Mouse (Mus musculus): ENCODE measurements around the gene Arid3a. TPM values are rescaled to one million over a fixed set of nuclear protein-coding genes. Genes with fewer than 3 reads are reported as not detected.

The Arid3a gene
- total and polyA plus RNA-seq, 3 experiments: 11.8 to 17.2 TPM; not detected in 1

DNA sequence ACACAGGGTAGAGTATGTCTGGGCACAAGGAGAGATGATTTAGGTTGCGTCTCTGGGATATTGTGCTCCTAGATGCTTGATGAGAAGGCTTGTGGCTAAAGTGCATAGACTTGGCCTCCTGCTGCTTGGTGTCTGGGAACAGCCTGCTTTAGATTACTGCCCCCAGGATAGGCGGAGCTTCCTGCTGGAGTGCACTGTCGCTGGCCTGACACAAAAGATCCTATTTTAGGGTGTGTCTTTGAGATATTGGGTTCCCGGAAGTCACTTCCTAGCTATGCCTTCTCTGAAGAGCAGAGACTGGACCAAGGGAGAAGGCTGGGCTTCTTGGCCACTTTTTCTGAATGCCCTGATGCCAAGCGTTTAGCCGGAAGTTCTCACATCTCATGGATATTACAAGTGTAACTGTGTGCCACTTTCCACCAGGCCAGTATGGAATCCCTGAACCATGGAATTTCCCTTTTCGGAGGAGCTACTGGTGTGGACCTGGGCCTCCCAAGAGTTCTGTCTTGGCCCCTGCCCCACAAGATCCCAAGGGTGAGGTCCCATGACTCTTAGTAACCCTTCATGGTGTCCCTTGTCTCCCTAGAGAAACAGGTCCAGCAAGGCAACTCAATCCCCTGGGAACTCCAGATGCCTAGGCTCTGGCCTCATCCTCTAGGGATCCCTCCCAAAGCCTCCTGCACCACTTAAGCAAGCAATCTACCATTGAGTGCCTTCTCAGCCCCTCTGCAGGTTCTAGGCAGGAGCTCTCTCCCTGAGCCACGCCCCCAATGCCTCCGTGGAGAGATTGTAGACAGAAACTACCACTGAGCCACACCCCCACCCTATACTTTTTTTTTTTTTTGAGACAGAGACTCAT is 76.8 kb downstream of the Arid3a start (continued):
- no peak for TF ChIP-seq UBTF (IDR thresholded peaks at IDR 0.05; ENCODE audit: borderline replicate concordance, insufficient read depth, low read depth, low read length)
- no peak for TF ChIP-seq CTCF (IDR thresholded peaks at IDR 0.05 in 2 of 3, conservative IDR thresholded peaks at IDR 0.05 in 1 of 3; ENCODE audit: control insufficient read depth in 1 of 3, insufficient read depth in 1 of 3, low read depth in 2 of 3, low read length in 3 of 3, poor library complexity in 1 of 3, severe bottlenecking in 1 of 3)
- no peak for TF ChIP-seq RAD21 (IDR thresholded peaks at IDR 0.05; ENCODE audit: low read depth, low read length)
- no peak for TF ChIP-seq MAFK (IDR thresholded peaks at IDR 0.05; ENCODE audit: borderline replicate concordance, low read depth, low read length)
- no peak for TF ChIP-seq ZMIZ1 (IDR thresholded peaks at IDR 0.05; ENCODE audit: low read depth, low read length)
- TF ChIP-seq POLR2A (IDR thresholded peaks at IDR 0.05; ENCODE audit: control insufficient read depth in 1 of 2, insufficient read depth in 1 of 2, low read depth in 1 of 2, low read length in 2 of 2, poor library complexity in 1 of 2): peak in 1 of 2 experiments; percentile 31; a peak in 1 of 4 replicates
- TF ChIP-seq NELFE (IDR thresholded peaks at IDR 0.05; ENCODE audit: low read depth, low read length): peak; percentile 26; the same call in 1 of the 2 replicates
- 0 out of 2 replicates have a peak, but pooled peaks have one; percentile 22 for TF ChIP-seq NRF1 (IDR thresholded peaks at IDR 0.05; ENCODE audit: insufficient read depth, low read depth, low read length, poor library complexity, severe bottlenecking)
- no peak for TF ChIP-seq MYB (IDR thresholded peaks at IDR 0.05; ENCODE audit: low read depth, low read length)
- 0 out of 4 replicates have a peak, but pooled peaks of 1 of the 2 experiments have one; percentile 31 for TF ChIP-seq EP300 (IDR thresholded peaks at IDR 0.05; ENCODE audit: low read depth in 1 of 2, low read length in 2 of 2)
- no peak for TF ChIP-seq TBP (IDR thresholded peaks at IDR 0.05; ENCODE audit: low read depth, low read length)

DNA sequence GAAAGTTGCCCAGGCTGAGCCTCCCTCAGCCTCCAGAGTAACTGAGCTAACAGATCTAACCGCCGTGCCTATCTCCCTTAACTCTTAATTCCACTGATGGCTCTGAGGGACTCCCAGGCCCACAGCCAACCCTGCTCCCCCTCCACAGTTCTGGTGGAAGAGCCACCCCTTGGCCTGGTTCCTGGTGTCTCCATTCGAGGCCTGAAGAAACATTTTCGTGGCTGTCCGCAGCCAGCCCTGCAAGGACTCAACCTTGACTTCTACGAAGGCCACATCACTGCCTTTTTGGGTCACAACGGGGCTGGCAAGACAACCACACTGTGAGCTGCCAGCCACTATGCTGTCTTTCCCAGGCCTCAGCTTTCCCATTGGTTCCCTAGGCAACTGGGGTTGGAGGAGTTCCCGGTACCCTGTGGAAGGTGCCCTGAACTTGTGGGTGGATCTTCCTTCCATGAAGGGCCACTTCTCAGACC is 77.4 kb downstream of the Arid3a start:
- Histone ChIP-seq H3K4me1 (ENCODE audit: control insufficient read depth in 1 of 2, insufficient read depth in 2 of 2, low read length in 2 of 2) (peaks cover 7 to 22% of the 10 kb centered on the region in 2 experiments), H3K27me3 (ENCODE audit: control insufficient read depth in 1 of 2, insufficient read depth in 2 of 2, low read length in 2 of 2) (no peaks in the 10 kb centered on the region), H3K36me3 (ENCODE audit: control insufficient read depth in 1 of 2, insufficient read depth in 2 of 2, low read length in 2 of 2) (peaks cover 0 to 12% of the 10 kb centered on the region in 2 experiments; a peak in 3 of 4 replicates), H3K9me3 (replicated peaks; ENCODE audit: insufficient read depth, low read length) (no peaks in the 10 kb centered on the region), H3K27ac (ENCODE audit: control insufficient read depth, low read depth, low read length) (peak overlapping the region; percentile 66), H3K9ac (ENCODE audit: control insufficient read depth, low read depth, low read length, poor library complexity, severe bottlenecking) (no peak overlapping the region), H3K79me2 (ENCODE audit: control insufficient read depth, insufficient read depth, low read length, poor library complexity) (no peaks in the 10 kb centered on the region), H3K4me3 (ENCODE audit: control insufficient read depth in 1 of 2, insufficient read depth in 1 of 2, low read depth in 2 of 2, low read length in 2 of 2) (no peak overlapping the region)
- no peak for DNase-seq (ENCODE audit: low read depth, low spot score)
- TF ChIP-seq MAX (IDR thresholded peaks at IDR 0.05; ENCODE audit: low read length) (peak; percentile 24; the same call in 1 of the 2 replicates), CHD1 (IDR thresholded peaks at IDR 0.05; ENCODE audit: low read depth, low read length) (0 out of 2 replicates have a peak, but pooled peaks have one; percentile 17), ZC3H11A (IDR thresholded peaks at IDR 0.05; ENCODE audit: low read depth, low read length) (no peak), USF1 (IDR thresholded peaks at IDR 0.05; ENCODE audit: low read depth, low read length) (no peak), RCOR1 (IDR thresholded peaks at IDR 0.05; ENCODE audit: low read depth, low read length) (no peak), ZNF384 (IDR thresholded peaks at IDR 0.05; ENCODE audit: low read depth, low read length) (no peak), MEF2A (IDR thresholded peaks at IDR 0.05; ENCODE audit: extremely low read depth, insufficient replicate concordance, low read depth, low read length, poor library complexity, severe bottlenecking) (no peak), ZKSCAN1 (IDR thresholded peaks at IDR 0.05; ENCODE audit: low read depth, low read length) (no peak), POLR2AphosphoS2 (IDR thresholded peaks at IDR 0.05; ENCODE audit: low read length) (no peak), POLR2A (IDR thresholded peaks at IDR 0.05; ENCODE audit: control insufficient read depth in 1 of 2, insufficient read depth in 1 of 2, low read depth in 1 of 2, low read length in 2 of 2, poor library complexity in 1 of 2) (no peak), CHD2 (IDR thresholded peaks at IDR 0.05; ENCODE audit: low read length) (no peak), KAT2A (conservative IDR thresholded peaks at IDR 0.05; ENCODE audit: low read depth, low read length) (no peak), EP300 (IDR thresholded peaks at IDR 0.05; ENCODE audit: low read depth in 1 of 2, low read length in 2 of 2) (peak; percentile 43 to 69; a peak in 3 of 4 replicates), ELF1 (IDR thresholded peaks at IDR 0.05; ENCODE audit: low read depth, low read length) (no peak), E2F4 (IDR thresholded peaks at IDR 0.05; ENCODE audit: borderline replicate concordance, low read depth, low read length) (no peak), SMC3 (IDR thresholded peaks at IDR 0.05; ENCODE audit: low read depth, low read length) (no peak), ETS1 (IDR thresholded peaks at IDR 0.05; ENCODE audit: low read depth, low read length) (no peak), NRF1 (IDR thresholded peaks at IDR 0.05; ENCODE audit: insufficient read depth, low read depth, low read length, poor library complexity, severe bottlenecking) (no peak; the same call in 1 of the 2 replicates), MAZ (IDR thresholded peaks at IDR 0.05; ENCODE audit: low read depth, low read length) (peak; percentile 64; the same call in 1 of the 2 replicates), SIN3A (IDR thresholded peaks at IDR 0.05; ENCODE audit: low read length) (no peak), TBP (IDR thresholded peaks at IDR 0.05; ENCODE audit: low read depth, low read length) (no peak), POLR2AphosphoS5 (IDR thresholded peaks at IDR 0.05; ENCODE audit: borderline replicate concordance, low read depth, low read length) (no peak), GABPA (IDR thresholded peaks at IDR 0.05; ENCODE audit: low read depth, low read length) (no peak), MXI1 (IDR thresholded peaks at IDR 0.05; ENCODE audit: low read depth, low read length) (no peak), JUND (IDR thresholded peaks at IDR 0.05; ENCODE audit: low read depth, low read length) (no peak)
